Mouse (Mus musculus): ENCODE data around the gene AW549877. TPM values are rescaled to one million over a fixed set of nuclear protein-coding genes. Genes with fewer than 3 reads are reported as not detected.

The AW549877 gene
- polyA plus RNA-seq, 1 experiment from 2014 or later = 33.1 TPM

- 5% methylated on average over 6 of the region's 6 CpGs for WGBS
- TF ChIP-seq CTCF (IDR thresholded peaks at IDR 0.05; ENCODE audit: low read depth) = no peak
- ATAC-seq (replicated peaks; ENCODE audit: low FRiP score, low read depth) (no peak), DNase-seq (ENCODE audit: low spot score) (peak; percentile 33)
- Histone ChIP-seq H3K4me1 (replicated peaks; ENCODE audit: insufficient read depth, low read length) (peaks cover 10% of the 10 kb centered on the region), H3K9me3 (replicated peaks; ENCODE audit: low read length) (no peaks in the 10 kb centered on the region), H3K27ac (peak overlapping the region; percentile 97), H3K9ac (ENCODE audit: low read depth, low read length) (peak overlapping the region; percentile 85; the same call in 1 of the 2 replicates), H3K36me3 (ENCODE audit: insufficient read depth, low read length) (no peaks in the 10 kb centered on the region), H3K4me3 (replicated peaks; ENCODE audit: low read depth, low read length) (peak overlapping the region; percentile 77), H3K4me2 (ENCODE audit: low read length) (peak overlapping the region; percentile 81), H3K27me3 (ENCODE audit: insufficient read depth, low read length) (no peaks in the 10 kb centered on the region)
Observed at GRCm38 (mm10) chr15:4027671-4028410, 32.3 kb upstream of the AW549877 start.

GRCm38 (mm10) chr15:4026831-4027584, 31.5 kb upstream of the AW549877 start:
- Histone ChIP-seq H3K27me3 (ENCODE audit: insufficient read depth, low read length) (no peaks in the 10 kb centered on the region), H3K36me3 (ENCODE audit: insufficient read depth, low read length) (no peaks in the 10 kb centered on the region), H3K4me3 (replicated peaks; ENCODE audit: low read depth, low read length) (peak overlapping the region; percentile 77), H3K27ac (peak overlapping the region; percentile 97), H3K9ac (ENCODE audit: low read depth, low read length) (peak overlapping the region; percentile 85), H3K4me1 (replicated peaks; ENCODE audit: insufficient read depth, low read length) (peaks cover 10% of the 10 kb centered on the region), H3K4me2 (ENCODE audit: low read length) (peak overlapping the region; percentile 81), H3K9me3 (replicated peaks; ENCODE audit: low read length) (no peaks in the 10 kb centered on the region)
- DNase-seq (ENCODE audit: low spot score) (peak; percentile 95), ATAC-seq (replicated peaks; ENCODE audit: low FRiP score, low read depth) (peak; percentile 76)
- WGBS = under 1% methylated on average over 63 of the region's 65 CpGs
- TF ChIP-seq CTCF (IDR thresholded peaks at IDR 0.05; ENCODE audit: low read depth) = peak; percentile 30

- ATAC-seq (replicated peaks; ENCODE audit: low FRiP score, low read depth) = peak; percentile 95
- peak within 1 kb of the TSS; percentile 81 for H3K4me2 ChIP-seq (ENCODE audit: low read length)
- peak; percentile 96 for DNase-seq (ENCODE audit: low spot score)
- H3K4me3 ChIP-seq (replicated peaks; ENCODE audit: low read depth, low read length) = peak within 1 kb of the TSS; percentile 77
- peak within 1 kb of the TSS; percentile 97 for H3K27ac ChIP-seq
- H3K27me3 ChIP-seq (ENCODE audit: insufficient read depth, low read length) = no peaks in the 10 kb centered on the region
- H3K4me1 ChIP-seq (replicated peaks; ENCODE audit: insufficient read depth, low read length) = peaks cover 10% of the 10 kb centered on the region
- no peaks in the 10 kb centered on the region for H3K9me3 ChIP-seq (replicated peaks; ENCODE audit: low read length)
- TF ChIP-seq CTCF (IDR thresholded peaks at IDR 0.05; ENCODE audit: low read depth) = peak; percentile 66
- H3K9ac ChIP-seq (ENCODE audit: low read depth, low read length) = peak within 1 kb of the TSS; percentile 85
- no peaks in the 10 kb centered on the region for H3K36me3 ChIP-seq (ENCODE audit: insufficient read depth, low read length)
- under 1% methylated on average over 45 of the region's 45 CpGs for WGBS
Observed at GRCm38 (mm10) chr15:4026231-4026773, 30.8 kb upstream of the AW549877 start, which contains the start of gene Oxct1. Gene Oxct1 (plus strand): TSS chr15:4026383.

- H3K9ac ChIP-seq (ENCODE audit: low read depth, low read length) = no peak overlapping the region; the same call in 1 of the 2 replicates
- ATAC-seq (replicated peaks; ENCODE audit: low FRiP score, low read depth) = no peak
- no peak overlapping the region for H3K4me3 ChIP-seq (replicated peaks; ENCODE audit: low read depth, low read length)
Observed at GRCm38 (mm10) chr15:4025508-4025904, 30.0 kb upstream of the AW549877 start.

GRCm38 (mm10) chr15:4024726-4025507, 29.4 kb upstream of the AW549877 start:
- TF ChIP-seq CTCF (IDR thresholded peaks at IDR 0.05; ENCODE audit: low read depth) = no peak
- no peaks in the 10 kb centered on the region for H3K36me3 ChIP-seq (ENCODE audit: insufficient read depth, low read length)
- H3K4me2 ChIP-seq (ENCODE audit: low read length) = peak overlapping the region; percentile 81; the same call in 1 of the 2 replicates
- no peak for ATAC-seq (replicated peaks; ENCODE audit: low FRiP score, low read depth)
- peak overlapping the region; percentile 97 for H3K27ac ChIP-seq
- H3K9me3 ChIP-seq (replicated peaks; ENCODE audit: low read length) = no peaks in the 10 kb centered on the region
- peaks cover 10% of the 10 kb centered on the region for H3K4me1 ChIP-seq (replicated peaks; ENCODE audit: insufficient read depth, low read length)
- WGBS = 70% methylated on average over 13 of the region's 13 CpGs
- no peaks in the 10 kb centered on the region for H3K27me3 ChIP-seq (ENCODE audit: insufficient read depth, low read length)
- H3K4me3 ChIP-seq (replicated peaks; ENCODE audit: low read depth, low read length) = no peak overlapping the region
- H3K9ac ChIP-seq (ENCODE audit: low read depth, low read length) = no peak overlapping the region
- no peak for DNase-seq (ENCODE audit: low spot score)

More at GRCm38 (mm10) chr15:4025508-4025904, 30.0 kb upstream of the AW549877 start:
- H3K9me3 ChIP-seq (replicated peaks; ENCODE audit: low read length) = no peaks in the 10 kb centered on the region
- H3K36me3 ChIP-seq (ENCODE audit: insufficient read depth, low read length) = no peaks in the 10 kb centered on the region
- no peak for DNase-seq (ENCODE audit: low spot score)
- no peaks in the 10 kb centered on the region for H3K27me3 ChIP-seq (ENCODE audit: insufficient read depth, low read length)
- H3K4me1 ChIP-seq (replicated peaks; ENCODE audit: insufficient read depth, low read length) = peaks cover 10% of the 10 kb centered on the region
- H3K4me2 ChIP-seq (ENCODE audit: low read length) = peak overlapping the region; percentile 81
- 66% methylated on average over 11 of the region's 11 CpGs for WGBS
- peak overlapping the region; percentile 97 for H3K27ac ChIP-seq
- no peak for TF ChIP-seq CTCF (IDR thresholded peaks at IDR 0.05; ENCODE audit: low read depth)
